Mouse (Mus musculus) kidney, embryonic 16.5 days (tissue): Measurements from ENCODE around the gene Irgc1. TPM values are rescaled to one million over a fixed set of nuclear protein-coding genes. Genes with fewer than 3 reads are reported as not detected.

ENCODE experiments used
- ATAC-seq: fragments of 200-750 bp; cut with Nextera tagmentation; 2 replicates; pipeline ENCODE4 v1.8.0; 2017; ENCODE audit warnings: moderate TSS enrichment; ENCODE audit not compliant: low FRiP score, low TSS enrichment
- H3K27ac ChIP-seq: fragments of 300-500 bp; sonication (generic); 2 replicates; pipeline ENCODE4 v1.5.1; 2014; ENCODE audit warnings: low read length
- H3K27me3 ChIP-seq: fragments of 300-500 bp; sonication (generic); 2 replicates; pipeline ENCODE4 v1.6.1; 2014; ENCODE audit warnings: low read length, control low read depth, mixed read lengths; ENCODE audit not compliant: insufficient read depth
- H3K36me3 ChIP-seq: fragments of 300-500 bp; sonication (generic); 2 replicates; pipeline ENCODE4 v1.6.1; 2014; ENCODE audit warnings: low read length, control low read depth, mixed read lengths; ENCODE audit not compliant: insufficient read depth
- H3K4me1 ChIP-seq: fragments of 300-500 bp; sonication (generic); 2 replicates; pipeline ENCODE4 v1.6.1; 2014; ENCODE audit warnings: low read length, control low read depth, mixed read lengths; ENCODE audit not compliant: insufficient read depth
- H3K4me2 ChIP-seq: fragments of 300-500 bp; sonication (generic); replicated peaks from 2 replicates; pipeline ENCODE4 v1.6.1; 2014; ENCODE audit warnings: low read depth, low read length
- H3K4me3 ChIP-seq: fragments of 300-500 bp; sonication (generic); 2 replicates; pipeline ENCODE4 v1.5.1; 2014; ENCODE audit warnings: mild to moderate bottlenecking, low read length
- H3K9ac ChIP-seq: fragments of 300-500 bp; sonication (generic); replicated peaks from 2 replicates; pipeline ENCODE4 v1.6.1; 2014; ENCODE audit warnings: low read length
- H3K9me3 ChIP-seq: fragments of 300-500 bp; sonication (generic); 2 replicates; pipeline ENCODE4 v1.6.1; 2016; ENCODE audit warnings: low read length, control low read depth
- WGBS: fragments of 180-500 bp; shearing (Covaris S2); extraction: QIAGEN DNeasy Blood & Tissue Kit; methylation state at CpG from one replicate; pipeline ENCODE4 v1.1.7; 2014; 5-methylcytosine and 5-hydroxymethylcytosine counted together
- polyA plus RNA-seq: library from polyadenylated mRNA; unstranded; fragments of >200 nt; fragmentation: Nextera tagmentation; extraction: Ambion mirVana; gene quantifications from 2 replicates; pipeline ENCODE4 v1.2.1, GENCODE M21; 2015

Irgc1 gene
- polyA plus RNA-seq, 1 experiment from 2014 or later, result not detected

GRCm38 (mm10) chr7:24482208-24483020 is 30.3 kb upstream of the Irgc1 start:
- 3% methylated on average over 26 of the region's 38 CpGs for WGBS
- peak overlapping the region; percentile 71 for H3K4me3 ChIP-seq
- H3K36me3 ChIP-seq, result no peaks in the 10 kb centered on the region
- no peaks in the 10 kb centered on the region for H3K9me3 ChIP-seq
- H3K27me3 ChIP-seq, result peaks cover 12% of the 10 kb centered on the region
- peaks cover 20% of the 10 kb centered on the region for H3K4me1 ChIP-seq
- H3K27ac ChIP-seq, result no peak overlapping the region
- peak; percentile 40 for ATAC-seq
- H3K9ac ChIP-seq, result peak overlapping the region; percentile 72
- H3K4me2 ChIP-seq, result peak overlapping the region; percentile 99

GRCm38 (mm10) chr7:24481474-24482207 is 29.5 kb upstream of the Irgc1 start, which contains the start of gene Cadm4:
Gene Cadm4, plus strand, starts transcription at chr7:24482023.
- under 1% methylated on average over 50 of the region's 83 CpGs for WGBS
- Histone ChIP-seq H3K27me3 (peaks cover 12% of the 10 kb centered on the region), H3K4me3 (peak within 1 kb of the TSS; percentile 71), H3K4me2 (peak within 1 kb of the TSS; percentile 99), H3K36me3 (no peaks in the 10 kb centered on the region), H3K4me1 (peaks cover 14% of the 10 kb centered on the region), H3K27ac (no peak within 1 kb of the TSS), H3K9ac (peak within 1 kb of the TSS; percentile 72), H3K9me3 (no peaks in the 10 kb centered on the region)
- peak; percentile 83 for ATAC-seq

- H3K27ac ChIP-seq, result no peak overlapping the region
- peak; percentile 43 for ATAC-seq
- no peaks in the 10 kb centered on the region for H3K9me3 ChIP-seq
- peaks cover 8% of the 10 kb centered on the region; the same call in 1 of the 2 replicates for H3K4me1 ChIP-seq
- peak overlapping the region; percentile 71 for H3K4me3 ChIP-seq
- peak overlapping the region; percentile 72 for H3K9ac ChIP-seq
- no peaks in the 10 kb centered on the region for H3K36me3 ChIP-seq
- WGBS, result 16% methylated on average over 14 of the region's 14 CpGs
- peaks cover 12% of the 10 kb centered on the region for H3K27me3 ChIP-seq
- peak overlapping the region; percentile 99 for H3K4me2 ChIP-seq
Measured at GRCm38 (mm10) chr7:24480986-24481473, 28.9 kb upstream of the Irgc1 start.

- Histone ChIP-seq H3K4me2 (no peak overlapping the region), H3K27me3 (peaks cover 12% of the 10 kb centered on the region), H3K36me3 (no peaks in the 10 kb centered on the region), H3K9ac (no peak overlapping the region), H3K4me3 (no peak overlapping the region), H3K4me1 (peaks cover 8% of the 10 kb centered on the region; the same call in 1 of the 2 replicates), H3K27ac (no peak overlapping the region), H3K9me3 (no peaks in the 10 kb centered on the region)
- ATAC-seq, result no peak
- WGBS, result 51% methylated on average over 18 of the region's 18 CpGs
Measured at GRCm38 (mm10) chr7:24480121-24480941, 28.2 kb upstream of the Irgc1 start.

GRCm38 (mm10) chr7:24479685-24480084 is 27.6 kb upstream of the Irgc1 start:
- no peak overlapping the region for H3K4me2 ChIP-seq
- H3K27ac ChIP-seq, result no peak overlapping the region
- ATAC-seq, result no peak
- no peaks in the 10 kb centered on the region for H3K9me3 ChIP-seq
- no peak overlapping the region for H3K9ac ChIP-seq
- H3K4me3 ChIP-seq, result no peak overlapping the region
- 85% methylated on average over 2 of the region's 2 CpGs for WGBS
- peaks cover 8% of the 10 kb centered on the region; the same call in 1 of the 2 replicates for H3K4me1 ChIP-seq
- peaks cover 12% of the 10 kb centered on the region for H3K27me3 ChIP-seq
- H3K36me3 ChIP-seq, result no peaks in the 10 kb centered on the region

- H3K4me2 ChIP-seq, result no peak overlapping the region
- 83% methylated on average over 5 of the region's 5 CpGs for WGBS
- ATAC-seq, result no peak
- peaks cover 12% of the 10 kb centered on the region for H3K27me3 ChIP-seq
- peaks cover 8% of the 10 kb centered on the region; the same call in 1 of the 2 replicates for H3K4me1 ChIP-seq
- H3K4me3 ChIP-seq, result no peak overlapping the region
- no peak overlapping the region for H3K9ac ChIP-seq
- H3K9me3 ChIP-seq, result no peaks in the 10 kb centered on the region
- H3K27ac ChIP-seq, result no peak overlapping the region
- no peaks in the 10 kb centered on the region for H3K36me3 ChIP-seq
Measured at GRCm38 (mm10) chr7:24478911-24479310, 26.8 kb upstream of the Irgc1 start.

- Histone ChIP-seq H3K4me3 (no peak overlapping the region), H3K9ac (no peak overlapping the region), H3K27ac (no peak overlapping the region), H3K9me3 (0 out of 2 replicates have a peak, but pooled peaks cover 3% of the 10 kb centered on the region), H3K4me2 (no peak overlapping the region), H3K36me3 (peaks cover 7% of the 10 kb centered on the region; the same call in 1 of the 2 replicates), H3K4me1 (peaks cover 8% of the 10 kb centered on the region; the same call in 1 of the 2 replicates), H3K27me3 (peaks cover 6% of the 10 kb centered on the region; the same call in 1 of the 2 replicates)
- WGBS, result 79% methylated on average over 7 of the region's 7 CpGs
- no peak for ATAC-seq
Measured at GRCm38 (mm10) chr7:24476856-24477255, 24.8 kb upstream of the Irgc1 start.

GRCm38 (mm10) chr7:24476338-24476737 is 24.2 kb upstream of the Irgc1 start:
- Histone ChIP-seq H3K9ac (no peak overlapping the region), H3K4me1 (peaks cover 4% of the 10 kb centered on the region; the same call in 1 of the 2 replicates), H3K27ac (no peak overlapping the region), H3K27me3 (peaks cover 3% of the 10 kb centered on the region; the same call in 1 of the 2 replicates), H3K36me3 (peaks cover 7% of the 10 kb centered on the region; the same call in 1 of the 2 replicates), H3K4me3 (no peak overlapping the region), H3K4me2 (no peak overlapping the region), H3K9me3 (0 out of 2 replicates have a peak, but pooled peaks cover 3% of the 10 kb centered on the region)
- ATAC-seq, result no peak
- WGBS, result 81% methylated on average over 8 of the region's 8 CpGs
